Mouse (Mus musculus): ENCODE measurements around the gene Msh5. TPM values are rescaled to one million over a fixed set of nuclear protein-coding genes. Genes with fewer than 3 reads are reported as not detected.
A peak's percentile ranks its signal among the peaks of the same experiment; 100 is the strongest.

The Msh5 gene
- polyA plus RNA-seq, 1 experiment from 2014 or later: 1.4 TPM

DNA sequence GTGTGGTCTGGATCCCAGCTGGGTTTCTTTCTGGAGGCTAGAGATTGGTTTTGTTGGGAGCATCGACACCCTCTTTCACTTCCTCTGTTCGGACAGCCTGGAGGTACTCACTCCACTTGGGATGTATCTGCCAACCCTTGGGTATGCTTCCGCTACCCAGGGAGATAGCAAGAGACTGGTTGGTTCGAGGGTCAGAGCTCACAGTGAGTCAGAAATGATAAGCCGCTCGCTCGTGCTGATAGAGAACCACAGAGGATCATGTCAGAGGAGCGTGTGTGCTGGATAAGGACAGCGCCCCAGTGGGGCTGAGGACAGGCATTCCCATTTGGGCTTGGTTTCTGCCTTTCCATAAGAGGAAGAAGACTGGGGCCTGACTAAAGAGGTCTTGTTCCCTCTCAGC is 33.2 kb upstream of the Msh5 start:
- Histone ChIP-seq H3K4me2 (replicated peaks; ENCODE audit: low read depth) (peak overlapping the region; percentile 32; the same call in 1 of the 2 replicates), H3K9ac (ENCODE audit: low read depth, low read length) (0 out of 2 replicates have a peak overlapping the region, but pooled peaks have one; percentile 11), H3K9me3 (ENCODE audit: control insufficient read depth) (no peaks in the 10 kb centered on the region), H3K4me3 (ENCODE audit: low read depth, low read length) (no peak overlapping the region), H3K36me3 (ENCODE audit: control insufficient read depth, insufficient read depth) (no peaks in the 10 kb centered on the region), H3K27me3 (replicated peaks; ENCODE audit: control insufficient read depth, insufficient read depth, low read length) (no peaks in the 10 kb centered on the region), H3K27ac (ENCODE audit: low read depth, low read length) (peak overlapping the region; percentile 41; the same call in 1 of the 2 replicates), H3K4me1 (replicated peaks; ENCODE audit: control insufficient read depth, insufficient read depth, low read length) (peaks cover 11% of the 10 kb centered on the region; the same call in 1 of the 2 replicates)
- TF ChIP-seq CTCF (IDR thresholded peaks at IDR 0.05; ENCODE audit: low read depth): peak; percentile 58
- ATAC-seq: peak; percentile 76
- 28% methylated on average over 9 of the region's 9 CpGs for WGBS

DNA sequence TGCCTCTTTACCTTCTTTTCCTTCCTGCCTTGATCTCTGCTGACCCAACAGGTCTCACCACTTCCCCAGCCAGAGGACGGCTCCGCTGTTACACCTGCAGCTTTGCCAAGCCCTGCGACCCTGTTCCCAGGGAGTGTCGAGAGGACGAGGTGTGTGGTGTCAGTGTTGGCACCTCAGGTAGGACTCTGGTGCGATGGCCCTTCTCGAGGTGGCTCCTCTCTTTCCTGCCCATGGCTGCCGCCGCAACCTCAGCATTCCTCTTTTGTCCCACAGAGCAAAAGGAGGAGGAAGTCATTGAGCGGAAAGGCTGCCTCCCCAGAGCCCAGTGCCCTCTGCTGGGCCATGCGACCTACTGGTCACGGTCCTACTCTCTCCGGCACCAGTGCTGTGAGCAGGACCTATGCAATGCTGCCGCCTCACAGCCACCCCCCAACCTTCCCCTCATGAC is 31.3 kb upstream of the Msh5 start, which contains the start of gene Ly6g6d:
Gene Ly6g6d (minus strand): TSS at position 280 of the 448 bp plus-strand sequence.
- Histone ChIP-seq H3K4me1 (replicated peaks; ENCODE audit: control insufficient read depth, insufficient read depth, low read length) (peaks cover 11% of the 10 kb centered on the region; the same call in 1 of the 2 replicates), H3K27ac (ENCODE audit: low read depth, low read length) (peak within 1 kb of the TSS; percentile 22; the same call in 1 of the 2 replicates), H3K36me3 (ENCODE audit: control insufficient read depth, insufficient read depth) (no peaks in the 10 kb centered on the region), H3K9me3 (ENCODE audit: control insufficient read depth) (no peaks in the 10 kb centered on the region), H3K9ac (ENCODE audit: low read depth, low read length) (peak within 1 kb of the TSS; percentile 44), H3K4me3 (ENCODE audit: low read depth, low read length) (peak within 1 kb of the TSS; percentile 23), H3K4me2 (replicated peaks; ENCODE audit: low read depth) (peak within 1 kb of the TSS; percentile 61), H3K27me3 (replicated peaks; ENCODE audit: control insufficient read depth, insufficient read depth, low read length) (no peaks in the 10 kb centered on the region)
- WGBS: 9% methylated on average over 14 of the region's 14 CpGs
- peak; percentile 79 for TF ChIP-seq CTCF (IDR thresholded peaks at IDR 0.05; ENCODE audit: low read depth)
- ATAC-seq: peak; percentile 39

GRCm38 (mm10) chr17:35077285-35077684 is 30.7 kb upstream of the Msh5 start:
- Histone ChIP-seq H3K27ac (ENCODE audit: low read depth, low read length) (peak overlapping the region; percentile 22; the same call in 1 of the 2 replicates), H3K27me3 (replicated peaks; ENCODE audit: control insufficient read depth, insufficient read depth, low read length) (no peaks in the 10 kb centered on the region), H3K4me2 (replicated peaks; ENCODE audit: low read depth) (peak overlapping the region; percentile 61), H3K4me3 (ENCODE audit: low read depth, low read length) (peak overlapping the region; percentile 23), H3K4me1 (replicated peaks; ENCODE audit: control insufficient read depth, insufficient read depth, low read length) (peaks cover 11% of the 10 kb centered on the region; the same call in 1 of the 2 replicates), H3K9me3 (ENCODE audit: control insufficient read depth) (no peaks in the 10 kb centered on the region), H3K9ac (ENCODE audit: low read depth, low read length) (peak overlapping the region; percentile 44), H3K36me3 (ENCODE audit: control insufficient read depth, insufficient read depth) (no peaks in the 10 kb centered on the region)
- no peak for ATAC-seq
- TF ChIP-seq CTCF (IDR thresholded peaks at IDR 0.05; ENCODE audit: low read depth): no peak
- WGBS: 25% methylated on average over 2 of the region's 2 CpGs

DNA sequence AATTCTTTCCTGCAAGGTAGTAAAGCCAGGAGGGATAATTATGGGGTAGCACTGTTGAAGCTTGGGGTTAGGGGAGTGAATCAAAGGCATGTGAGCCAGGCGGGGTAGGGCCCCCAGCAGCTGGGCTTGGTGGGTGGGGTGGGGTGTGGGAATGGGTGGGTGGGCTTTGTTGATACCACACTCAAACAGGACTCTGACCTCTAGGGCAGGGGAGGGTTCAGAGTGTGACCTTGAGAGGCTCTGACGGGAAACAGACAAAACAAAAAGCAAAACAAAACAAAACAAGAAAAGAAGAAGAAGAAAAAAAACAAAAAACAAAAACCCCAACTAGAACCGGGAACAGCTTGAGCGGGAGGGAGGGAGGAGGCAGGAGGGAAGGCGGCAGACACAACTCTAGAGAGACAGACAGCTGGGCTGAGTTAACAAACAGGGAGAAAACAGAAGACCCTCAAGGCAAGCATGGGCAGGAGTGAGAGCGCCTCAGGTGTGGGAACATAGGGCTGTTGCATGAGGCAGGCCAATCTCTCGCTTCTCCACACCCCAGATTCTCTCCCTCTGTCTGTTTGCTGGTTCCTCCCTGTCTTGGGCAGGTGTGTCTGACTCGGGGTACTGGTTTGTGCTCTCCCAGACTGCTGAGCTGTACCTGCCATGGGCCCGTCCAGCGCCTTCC is 30.1 kb upstream of the Msh5 start, which contains the start of gene Ly6g6e:
Gene Ly6g6e (plus strand): TSS at position 396 of the 670 bp plus-strand sequence.
- Histone ChIP-seq H3K4me1 (replicated peaks; ENCODE audit: control insufficient read depth, insufficient read depth, low read length) (peaks cover 11% of the 10 kb centered on the region; the same call in 1 of the 2 replicates), H3K9me3 (ENCODE audit: control insufficient read depth) (no peaks in the 10 kb centered on the region), H3K9ac (ENCODE audit: low read depth, low read length) (peak within 1 kb of the TSS; percentile 44), H3K4me2 (replicated peaks; ENCODE audit: low read depth) (peak within 1 kb of the TSS; percentile 61), H3K4me3 (ENCODE audit: low read depth, low read length) (peak within 1 kb of the TSS; percentile 23), H3K27ac (ENCODE audit: low read depth, low read length) (peak within 1 kb of the TSS; percentile 22; the same call in 1 of the 2 replicates), H3K36me3 (ENCODE audit: control insufficient read depth, insufficient read depth) (no peaks in the 10 kb centered on the region), H3K27me3 (replicated peaks; ENCODE audit: control insufficient read depth, insufficient read depth, low read length) (no peaks in the 10 kb centered on the region)
- 21% methylated on average over 9 of the region's 10 CpGs for WGBS
- TF ChIP-seq CTCF (IDR thresholded peaks at IDR 0.05; ENCODE audit: low read depth): no peak
- no peak for ATAC-seq

GRCm38 (mm10) chr17:35074097-35074496 is 27.6 kb upstream of the Msh5 start:
- Histone ChIP-seq H3K4me2 (replicated peaks; ENCODE audit: low read depth) (peak overlapping the region; percentile 27), H3K4me3 (ENCODE audit: low read depth, low read length) (no peak overlapping the region), H3K4me1 (replicated peaks; ENCODE audit: control insufficient read depth, insufficient read depth, low read length) (peaks cover 9% of the 10 kb centered on the region; the same call in 1 of the 2 replicates), H3K27ac (ENCODE audit: low read depth, low read length) (no peak overlapping the region), H3K9ac (ENCODE audit: low read depth, low read length) (no peak overlapping the region), H3K27me3 (replicated peaks; ENCODE audit: control insufficient read depth, insufficient read depth, low read length) (no peaks in the 10 kb centered on the region), H3K9me3 (ENCODE audit: control insufficient read depth) (no peaks in the 10 kb centered on the region), H3K36me3 (ENCODE audit: control insufficient read depth, insufficient read depth) (no peaks in the 10 kb centered on the region)
- 29% methylated on average over 17 of the region's 17 CpGs for WGBS
- ATAC-seq: no peak
- TF ChIP-seq CTCF (IDR thresholded peaks at IDR 0.05; ENCODE audit: low read depth): no peak

DNA sequence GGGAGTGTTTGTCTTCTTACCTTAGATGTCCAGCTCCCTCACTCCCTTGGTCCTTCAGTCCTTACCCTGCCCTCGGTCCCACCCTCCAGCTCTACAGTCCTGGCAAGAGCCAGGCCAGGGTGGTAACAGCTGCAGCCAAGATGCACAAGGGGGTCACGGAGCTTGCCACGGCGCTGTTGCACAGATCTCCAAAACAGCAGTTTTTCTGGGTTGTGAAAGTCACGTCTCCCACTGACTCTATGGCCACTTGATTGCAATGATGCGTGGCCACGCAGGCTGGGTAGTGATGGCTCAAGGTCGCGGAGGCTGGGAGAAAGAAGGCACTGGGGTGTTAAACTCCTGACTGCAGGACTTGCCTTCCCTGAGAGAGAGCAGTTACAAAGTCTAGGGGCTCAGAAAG is 24.9 kb upstream of the Msh5 start:
- ATAC-seq: no peak
- no peak overlapping the region for H3K9ac ChIP-seq (ENCODE audit: low read depth, low read length)
- TF ChIP-seq CTCF (IDR thresholded peaks at IDR 0.05; ENCODE audit: low read depth): no peak
- no peak overlapping the region for H3K4me2 ChIP-seq (replicated peaks; ENCODE audit: low read depth)
- no peak overlapping the region for H3K4me3 ChIP-seq (ENCODE audit: low read depth, low read length)
- no peaks in the 10 kb centered on the region for H3K9me3 ChIP-seq (ENCODE audit: control insufficient read depth)
- 75% methylated on average over 9 of the region's 9 CpGs for WGBS
- H3K27me3 ChIP-seq (replicated peaks; ENCODE audit: control insufficient read depth, insufficient read depth, low read length): 0 out of 2 replicates have a peak, but pooled peaks cover 7% of the 10 kb centered on the region
- no peaks in the 10 kb centered on the region for H3K4me1 ChIP-seq (replicated peaks; ENCODE audit: control insufficient read depth, insufficient read depth, low read length)
- H3K36me3 ChIP-seq (ENCODE audit: control insufficient read depth, insufficient read depth): no peaks in the 10 kb centered on the region
- no peak overlapping the region for H3K27ac ChIP-seq (ENCODE audit: low read depth, low read length)
